Mouse (Mus musculus): ENCODE results near the gene Tmem192.

The Tmem192 gene

DNA sequence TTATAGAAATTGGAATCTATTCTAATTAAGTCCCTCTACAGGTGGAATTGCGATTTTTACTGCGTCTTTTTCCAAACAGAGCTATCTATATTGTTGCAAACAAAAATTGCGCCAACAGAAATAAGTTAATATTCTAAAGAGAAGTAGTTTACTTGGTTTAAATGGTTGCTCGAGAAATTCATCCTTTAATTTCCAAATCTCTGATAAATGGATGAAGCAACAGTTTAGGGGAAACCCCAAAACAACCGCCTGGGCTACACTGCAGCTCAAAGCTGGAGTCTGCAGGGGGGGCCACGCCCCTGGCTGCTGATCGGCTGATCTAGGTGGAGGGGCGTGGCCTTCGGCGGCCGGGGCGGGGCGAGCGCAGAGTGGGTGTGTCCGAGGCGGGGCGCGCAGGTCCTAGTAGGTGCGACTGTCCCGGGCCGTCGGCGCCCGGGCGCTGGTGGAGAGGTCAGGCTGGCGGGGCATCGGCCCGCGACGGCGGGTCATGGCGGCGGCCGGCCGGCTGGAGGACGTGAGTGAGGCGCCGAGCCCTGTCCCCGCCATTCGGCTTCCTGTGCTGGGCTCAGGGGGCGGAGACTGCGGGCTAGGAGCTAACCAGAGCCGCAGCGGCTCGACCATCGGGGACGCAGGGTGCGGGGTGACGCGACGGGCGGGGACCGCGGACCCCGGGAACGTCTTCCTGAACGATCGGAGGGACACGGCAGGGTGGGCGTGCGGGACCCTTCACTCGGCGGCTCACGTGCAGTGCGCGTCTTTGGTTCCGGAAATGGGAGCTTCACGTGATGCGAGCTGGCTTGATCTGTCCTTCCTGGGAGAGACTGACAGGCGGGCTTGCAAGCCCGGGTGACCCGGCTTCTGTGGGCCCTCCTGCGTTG, at the start of gene Tmem192:
Gene Tmem192, plus strand, starts transcription at position 366 of the 878 bp plus-strand sequence.
- peak; percentile 94 for DNase-seq (ENCODE audit: low spot score)

DNA sequence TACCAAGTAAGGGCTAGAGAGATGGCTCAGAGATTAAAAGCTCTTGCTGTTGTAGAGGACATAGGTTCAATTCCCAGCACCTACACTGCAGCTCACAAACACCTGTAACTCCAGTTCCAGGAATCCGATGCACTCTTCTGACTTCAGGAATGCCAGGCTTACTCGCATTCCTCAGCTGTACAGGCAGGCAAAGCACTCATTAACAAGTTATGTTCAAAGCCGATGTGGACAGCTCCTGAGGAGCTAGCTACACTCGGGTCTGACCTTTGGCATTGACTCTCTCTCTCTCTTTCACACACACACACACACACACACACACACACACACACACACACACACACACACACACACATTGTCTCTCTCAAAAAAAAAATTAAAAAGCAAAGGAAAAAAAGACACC, 48.3 kb upstream of the Tmem192 start:
- no peak for DNase-seq (ENCODE audit: low spot score)

DNA sequence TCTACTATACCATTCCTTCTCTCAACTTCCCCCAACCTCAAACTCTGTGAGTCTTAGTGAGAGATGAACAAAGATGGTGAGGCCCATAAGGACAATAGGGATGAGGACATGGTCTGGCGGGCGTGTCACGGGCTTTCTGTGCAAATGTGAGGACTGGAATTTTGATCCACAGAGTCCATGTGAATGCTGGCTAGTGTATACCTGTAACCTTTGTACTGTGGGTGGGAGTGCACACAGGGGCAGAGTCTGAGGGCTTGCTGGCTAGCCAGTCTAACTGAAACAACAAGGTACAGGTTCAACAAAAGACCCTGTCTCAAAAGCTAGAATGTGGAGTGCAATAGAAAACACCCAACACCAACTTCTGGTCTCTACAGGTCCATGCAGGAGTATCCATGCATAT, 46.3 kb upstream of the Tmem192 start:
- no peak for DNase-seq (ENCODE audit: low spot score)

DNA sequence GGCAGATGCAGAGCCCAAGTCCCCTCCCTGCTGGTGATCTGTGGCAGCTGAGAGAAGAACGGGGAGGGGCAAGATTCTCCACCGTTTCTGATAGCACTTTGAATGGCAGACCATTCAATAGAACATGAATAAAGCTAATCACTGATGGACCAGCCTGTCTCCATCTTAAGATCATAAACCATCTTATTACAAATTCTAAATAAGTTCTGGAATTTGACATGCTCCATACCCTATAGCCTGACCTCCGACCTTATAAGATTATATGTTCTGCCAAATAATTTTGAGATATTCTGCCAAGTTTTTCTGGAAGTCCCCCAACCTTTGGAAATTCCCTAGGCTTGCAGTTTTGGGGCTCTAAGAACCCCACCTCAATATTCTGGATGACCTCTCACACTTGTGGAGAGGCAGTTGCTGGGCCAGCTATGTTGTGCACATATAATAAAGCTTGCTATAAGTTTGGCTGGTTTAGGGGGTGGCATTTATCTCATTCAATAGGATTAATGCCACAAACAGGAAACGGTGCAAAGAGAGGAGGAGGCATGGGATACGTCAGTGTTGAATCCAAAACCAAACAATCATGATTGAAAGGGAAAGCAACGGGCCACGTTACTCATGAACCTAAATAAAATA, 45.3 kb upstream of the Tmem192 start:
- DNase-seq (ENCODE audit: low spot score): no peak

DNA sequence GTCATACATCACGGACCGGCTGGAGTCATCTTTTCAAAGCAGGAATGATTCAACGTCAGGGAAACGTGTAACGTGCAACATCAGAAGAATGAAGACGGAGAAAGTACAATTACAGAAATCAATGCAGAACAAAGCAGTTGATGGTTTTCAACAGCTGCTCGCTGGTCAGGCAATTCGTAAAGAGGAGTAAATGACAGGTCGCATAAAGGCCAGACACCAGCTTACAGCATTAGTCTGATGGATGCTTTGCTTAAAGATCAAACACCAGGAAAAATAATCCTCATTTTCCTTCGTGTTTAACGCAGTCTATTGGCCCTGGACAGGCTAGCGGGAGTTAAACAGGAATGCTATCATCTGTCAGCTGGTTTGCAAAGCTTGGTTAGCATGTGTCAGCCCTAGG, 44.8 kb upstream of the Tmem192 start:
- DNase-seq (ENCODE audit: low spot score): no peak

DNA sequence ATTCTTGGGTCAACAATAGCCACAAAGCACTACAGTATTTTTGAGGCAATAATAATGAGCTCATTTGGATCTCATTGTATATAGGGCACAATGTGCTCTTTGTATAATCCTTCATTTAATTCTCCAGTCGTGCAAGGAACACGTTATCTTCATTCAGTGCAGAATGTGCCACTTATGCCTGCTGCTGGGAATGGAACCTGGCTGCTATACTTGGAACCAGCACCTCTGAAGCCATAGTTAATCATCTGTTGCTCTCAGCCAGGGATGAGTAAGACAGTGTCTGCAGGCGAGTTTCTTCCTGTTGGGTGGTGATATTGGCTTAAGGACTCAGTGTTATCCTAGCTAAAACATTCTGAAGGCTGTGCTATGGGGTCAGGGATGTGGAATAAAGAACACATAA, 43.2 kb upstream of the Tmem192 start:
- DNase-seq (ENCODE audit: low spot score): no peak

DNA sequence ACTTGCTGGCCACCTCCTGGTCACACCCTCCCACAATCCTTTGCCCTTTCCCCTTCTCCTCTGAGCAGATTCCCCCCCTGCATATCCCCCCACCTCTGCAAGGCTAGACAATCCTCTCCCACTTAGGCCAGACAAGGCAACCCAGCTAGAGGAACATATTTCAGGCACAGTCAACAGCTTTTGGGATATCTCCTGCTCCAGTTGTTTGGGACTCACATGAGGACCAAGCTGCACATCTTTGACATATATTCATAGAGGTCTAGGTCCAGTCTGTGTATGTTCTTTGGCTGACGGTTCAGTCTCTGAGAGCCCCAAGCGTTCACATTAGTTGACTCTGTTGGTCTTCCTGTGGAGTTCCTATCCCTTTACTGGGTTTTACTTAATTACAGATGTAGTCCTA, 37.0 kb upstream of the Tmem192 start:
- no peak for DNase-seq (ENCODE audit: low spot score)

DNA sequence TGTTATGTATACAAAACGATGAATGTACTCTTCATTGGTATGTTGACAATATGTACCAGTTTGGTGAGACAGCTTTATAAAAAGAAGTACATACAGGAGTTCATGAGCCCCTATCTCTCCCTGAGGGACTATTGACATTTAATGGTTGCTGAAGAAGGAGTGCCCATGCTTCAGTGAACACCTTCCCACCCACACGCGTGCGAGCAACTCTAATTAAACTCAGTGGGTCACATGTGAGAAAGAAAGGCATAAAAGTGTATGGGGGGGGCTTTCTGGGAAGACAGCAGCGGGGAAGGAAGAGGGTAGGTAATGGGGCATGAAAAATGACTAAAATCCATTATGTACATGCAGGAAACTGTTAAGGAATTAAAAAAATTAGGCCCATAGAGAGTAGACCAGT, 30.2 kb upstream of the Tmem192 start:
- DNase-seq (ENCODE audit: low spot score): no peak

DNA sequence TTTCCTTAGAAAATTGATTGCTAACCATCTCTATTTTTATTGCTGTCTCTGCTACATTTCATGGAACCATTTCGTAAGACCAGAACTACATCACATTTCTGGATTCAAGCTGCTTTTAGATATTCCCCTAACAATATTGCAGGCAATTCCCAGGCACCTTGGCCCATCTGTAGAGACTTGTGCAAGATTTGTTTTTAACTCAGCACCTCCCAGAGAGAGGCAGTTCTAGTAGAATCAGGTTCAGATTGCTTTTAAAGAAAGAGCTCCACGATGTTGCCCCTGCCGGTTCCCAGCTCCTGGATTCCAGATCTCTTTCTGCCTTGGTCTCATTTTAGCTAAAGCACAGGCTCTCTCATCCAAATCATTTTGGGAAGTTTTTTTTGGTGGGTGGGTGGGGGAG, 23.7 kb upstream of the Tmem192 start:
- DNase-seq (ENCODE audit: low spot score): no peak

DNA sequence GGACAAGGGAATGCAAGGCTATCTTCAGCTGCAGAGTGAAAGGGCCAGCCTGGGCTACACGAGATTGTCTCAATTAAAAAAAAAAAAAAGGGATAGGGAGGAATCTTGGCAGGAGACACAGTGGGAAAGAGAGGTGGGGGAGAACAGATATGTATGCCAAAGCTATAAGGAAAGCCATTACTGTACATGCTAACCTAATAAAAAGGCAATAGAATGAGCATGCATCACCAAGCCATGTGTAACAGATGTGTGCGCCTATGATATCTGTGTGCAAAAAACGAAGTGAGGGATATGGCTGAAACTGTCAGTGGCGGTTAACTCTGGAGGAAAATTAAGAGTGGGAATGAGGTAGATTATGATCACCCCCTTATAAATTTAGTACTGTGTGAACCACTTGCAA, 21.2 kb upstream of the Tmem192 start:
- no peak for DNase-seq (ENCODE audit: low spot score)

DNA sequence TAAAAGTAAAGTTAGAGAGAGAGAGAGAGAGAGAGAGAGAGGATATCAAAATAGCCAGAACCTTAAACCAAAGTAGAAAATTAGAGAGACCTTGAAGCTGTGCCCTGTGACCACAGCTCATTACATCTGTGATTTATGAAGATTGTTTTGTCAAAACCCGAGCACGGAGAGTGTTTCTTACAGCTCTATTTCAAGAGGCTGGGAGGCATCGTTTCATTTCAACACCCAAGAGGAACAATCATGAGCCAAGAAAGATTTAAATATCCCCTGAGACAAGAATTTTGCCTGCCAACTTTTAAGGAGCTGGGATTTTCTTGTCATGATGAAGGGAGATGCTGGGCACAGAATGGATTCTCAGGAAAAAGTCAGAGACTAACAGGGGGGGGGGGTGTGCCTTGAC, 20.6 kb upstream of the Tmem192 start:
- DNase-seq (ENCODE audit: low spot score): no peak

DNA sequence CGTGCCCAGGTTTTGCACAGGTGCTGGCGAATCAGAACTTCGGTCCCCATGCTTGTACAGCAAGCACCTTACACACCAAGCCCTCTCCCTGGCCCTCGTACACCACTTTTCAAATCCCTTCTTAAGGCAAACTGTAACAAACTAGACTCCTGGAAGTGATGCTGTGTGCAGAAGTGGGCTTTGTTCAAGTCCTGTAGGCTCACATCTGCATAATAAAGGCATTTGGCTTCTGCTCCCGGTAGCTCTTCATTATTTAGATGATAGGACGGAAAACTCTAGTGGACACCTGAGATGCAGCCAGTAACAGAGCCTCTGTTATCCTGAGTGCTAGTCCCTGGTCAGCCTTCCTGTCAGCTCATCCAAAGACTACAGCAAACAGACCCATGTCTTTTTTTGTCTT, 18.0 kb upstream of the Tmem192 start:
- no peak for DNase-seq (ENCODE audit: low spot score)

DNA sequence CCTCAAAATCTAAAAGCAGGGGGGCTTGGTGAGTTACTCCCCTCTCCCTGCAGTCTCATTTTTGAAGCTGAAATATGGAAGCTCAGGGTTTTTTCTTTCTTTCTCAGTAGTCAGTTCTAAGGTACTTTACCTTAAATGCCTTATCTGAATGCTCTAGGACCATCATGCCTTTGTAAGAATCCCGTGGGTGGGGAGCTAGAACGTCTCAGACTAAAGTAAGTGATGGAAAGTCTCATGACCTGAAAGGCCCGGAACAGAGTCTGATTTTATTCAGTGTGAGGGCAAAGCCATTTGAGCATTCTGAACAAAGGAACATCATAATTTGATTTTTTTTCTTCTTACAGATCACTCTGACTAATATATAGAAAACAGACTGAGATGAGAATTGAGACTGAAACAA, 12.0 kb upstream of the Tmem192 start:
- DNase-seq (ENCODE audit: low spot score): no peak

DNA sequence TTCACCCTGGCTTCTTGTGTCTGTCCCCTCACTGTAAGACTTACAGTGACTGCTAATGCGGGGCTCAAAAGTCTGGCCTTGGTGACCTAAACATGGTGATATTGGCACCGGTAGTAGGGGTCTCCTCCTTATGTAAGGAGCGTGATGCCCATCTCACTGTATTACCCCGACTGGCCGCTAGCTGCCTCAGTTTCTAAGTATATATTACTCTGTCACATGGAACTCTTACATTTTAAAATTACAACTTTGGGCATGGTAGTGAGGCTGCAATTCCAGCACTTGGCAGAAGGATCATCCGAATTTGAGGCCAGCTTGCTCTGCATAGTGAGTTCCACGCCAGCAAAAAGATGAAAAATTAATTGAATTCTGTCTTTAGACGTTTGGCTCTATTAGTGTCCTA, 6.0 kb upstream of the Tmem192 start:
- DNase-seq (ENCODE audit: low spot score): no peak

DNA sequence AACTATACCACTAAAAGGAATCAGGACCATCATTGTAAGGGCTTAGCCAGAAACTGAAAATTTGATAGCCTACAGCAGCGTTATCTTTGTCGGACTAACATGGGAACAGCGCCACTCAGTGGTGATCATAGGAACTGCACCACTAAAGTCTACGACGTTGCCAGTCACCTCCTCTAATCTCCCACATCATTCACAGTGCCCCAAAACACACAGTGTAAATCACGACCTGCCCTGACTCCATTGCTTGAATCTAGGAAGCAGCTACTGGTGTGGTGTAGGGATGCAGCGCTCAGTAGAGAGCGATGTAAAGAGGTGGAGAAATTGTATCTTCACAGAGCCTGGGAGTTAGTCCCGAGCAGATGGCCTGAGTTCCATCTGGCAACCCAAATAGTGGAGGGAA, 5.5 kb upstream of the Tmem192 start:
- peak; percentile 61 for DNase-seq (ENCODE audit: low spot score)

DNA sequence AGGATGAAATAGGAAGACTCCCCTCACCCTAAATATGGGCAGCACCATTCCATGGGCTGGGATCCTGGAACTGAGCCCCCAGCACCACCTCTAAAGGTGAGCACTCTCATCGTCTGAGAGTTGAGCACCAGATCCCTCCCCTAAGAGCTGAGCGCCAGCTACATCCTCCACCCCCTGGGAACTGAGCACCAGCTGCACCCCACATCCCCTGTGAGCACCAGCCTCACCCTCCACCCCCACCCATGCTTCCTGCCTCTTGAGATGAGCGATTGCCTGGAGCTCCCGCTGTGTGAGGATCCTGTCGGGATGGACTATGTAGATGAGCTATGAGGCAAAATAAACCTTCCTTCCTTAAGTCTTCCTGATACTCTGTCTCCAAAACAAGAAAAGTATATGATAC, 4.0 kb upstream of the Tmem192 start:
- DNase-seq (ENCODE audit: low spot score): no peak

DNA sequence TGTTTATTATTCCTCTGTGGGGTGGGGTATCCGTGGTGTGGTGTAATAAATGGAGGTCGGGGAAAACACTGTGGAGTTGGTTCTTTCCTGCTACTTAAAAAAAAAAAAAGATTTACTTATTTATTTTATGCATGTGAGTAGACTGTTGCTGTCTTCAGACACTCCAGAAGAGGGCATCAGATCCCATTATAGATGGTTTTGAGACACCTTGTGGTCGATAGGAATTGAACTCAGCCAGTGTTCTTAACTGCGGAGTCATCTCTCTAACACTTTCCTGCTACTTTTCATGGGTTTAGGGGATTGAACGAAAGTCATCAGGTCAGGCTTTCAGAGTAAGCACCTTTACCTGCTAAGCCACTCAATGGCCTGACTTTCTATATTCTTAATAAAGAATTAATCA, 2.2 kb upstream of the Tmem192 start:
- peak; percentile 21 for DNase-seq (ENCODE audit: low spot score)

DNA sequence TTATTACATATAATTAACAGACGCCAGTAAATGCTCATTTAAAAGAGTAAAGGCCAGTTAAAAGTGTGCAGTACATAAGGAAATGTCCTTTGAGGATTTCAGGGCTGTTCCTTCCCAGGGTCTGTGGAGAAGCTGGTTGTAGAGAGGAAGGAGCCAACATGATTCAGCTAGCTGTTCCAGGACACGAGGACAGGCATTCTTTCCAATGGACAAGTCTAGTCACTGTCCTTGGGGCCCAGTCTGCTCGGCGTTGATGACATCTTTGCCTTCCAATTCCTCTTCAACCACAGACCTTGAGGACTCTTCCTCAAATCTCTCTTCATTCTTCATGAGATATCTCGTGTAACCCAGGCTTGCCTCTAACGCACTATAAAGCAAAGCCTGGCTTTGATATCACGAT, 1.4 kb upstream of the Tmem192 start:
- no peak for DNase-seq (ENCODE audit: low spot score)

DNA sequence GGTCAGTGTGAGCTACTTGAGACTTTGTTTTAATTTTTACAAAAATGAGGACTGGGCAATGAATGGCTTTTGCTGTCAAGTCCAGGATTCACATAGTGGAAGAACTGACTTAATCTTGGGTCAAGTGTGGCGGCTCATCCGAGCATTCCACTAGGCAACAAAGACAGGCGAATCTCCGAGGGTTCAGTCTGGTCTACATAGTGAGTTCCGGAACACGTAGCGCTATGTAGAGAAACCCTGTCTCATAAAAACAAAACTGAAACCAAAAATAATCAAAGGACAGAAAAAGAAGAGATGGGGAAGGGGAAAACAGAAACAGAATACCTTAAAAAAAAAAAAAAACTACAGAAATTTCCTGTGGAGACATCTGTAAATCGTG, 555 bp upstream of the Tmem192 start:
- DNase-seq (ENCODE audit: low spot score): peak; percentile 52

DNA sequence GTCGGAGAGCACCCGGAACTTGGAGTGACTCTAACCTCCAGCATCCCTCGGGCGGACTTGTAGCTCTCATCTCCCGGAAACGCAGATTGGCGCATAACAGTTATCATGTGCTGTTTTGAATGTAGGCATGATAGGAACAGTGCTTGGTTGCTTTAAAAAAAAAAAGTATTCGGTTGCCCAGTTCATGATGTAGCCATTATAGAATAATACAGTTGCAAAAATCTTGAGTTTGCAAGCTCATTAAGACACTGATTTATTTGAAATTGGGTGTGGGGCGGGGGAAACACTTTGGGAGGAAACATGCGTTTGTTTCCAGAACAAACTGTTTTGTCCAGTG, 681 bp downstream of the Tmem192 start:
- DNase-seq (ENCODE audit: low spot score): no peak

DNA sequence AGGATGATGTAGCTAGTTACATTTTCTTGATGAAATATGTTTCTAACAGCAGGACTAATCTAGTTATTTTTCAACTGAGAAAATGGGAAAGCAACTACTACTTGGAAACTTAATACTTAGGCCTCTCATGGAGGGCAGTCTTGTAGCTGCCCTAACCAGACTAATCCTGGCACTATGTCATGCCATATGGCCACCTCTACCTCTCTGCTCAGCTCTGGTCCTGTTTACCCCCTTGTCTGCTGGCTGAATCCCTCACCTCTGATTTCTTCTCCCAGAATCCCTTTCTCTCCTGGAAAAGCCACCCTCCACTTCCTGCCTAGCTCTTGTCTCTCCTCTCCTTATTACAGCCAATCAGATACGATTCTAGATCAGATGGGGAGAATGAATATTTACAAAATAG, 1.4 kb downstream of the Tmem192 start:
- peak; percentile 13 for DNase-seq (ENCODE audit: low spot score)

DNA sequence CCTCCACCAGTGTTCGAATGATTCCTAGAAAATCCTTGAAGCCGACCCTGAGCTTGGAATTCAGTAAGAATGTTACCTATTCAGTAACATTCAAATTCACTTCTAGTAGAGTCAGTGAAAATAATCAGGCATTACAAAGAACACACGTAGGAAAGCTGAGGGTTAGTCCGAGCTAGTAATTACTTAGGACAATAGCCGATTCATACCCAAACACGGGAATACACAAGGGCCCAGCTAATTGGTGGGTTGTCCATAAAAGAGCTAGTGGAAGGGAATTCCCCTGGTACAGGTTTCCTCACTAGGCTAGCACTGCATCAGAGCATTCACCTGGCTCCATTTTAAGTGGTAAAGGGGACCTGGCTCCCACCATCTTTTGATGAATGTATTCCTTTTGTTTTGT, 5.1 kb downstream of the Tmem192 start:
- no peak for DNase-seq (ENCODE audit: low spot score)

DNA sequence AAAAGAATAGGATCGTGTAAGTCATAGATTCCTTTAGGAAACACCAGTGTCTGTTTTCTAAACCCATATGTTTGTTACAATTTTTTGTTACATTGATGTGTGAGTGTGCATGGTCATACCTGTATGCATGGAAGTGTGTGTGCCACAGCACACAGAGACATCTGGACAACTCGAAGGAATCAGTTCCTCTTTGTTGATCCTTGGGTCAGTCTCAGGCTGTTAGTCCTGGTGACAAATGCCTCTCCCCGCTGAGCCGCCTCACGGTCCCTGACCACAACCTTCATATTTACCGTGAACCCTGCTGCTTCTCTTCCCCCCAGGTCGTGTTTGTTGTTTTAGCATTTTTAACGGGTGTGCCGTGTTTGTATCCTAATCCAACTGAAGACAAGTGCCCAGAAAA, 12.0 kb downstream of the Tmem192 start:
- no peak for DNase-seq (ENCODE audit: low spot score)

DNA sequence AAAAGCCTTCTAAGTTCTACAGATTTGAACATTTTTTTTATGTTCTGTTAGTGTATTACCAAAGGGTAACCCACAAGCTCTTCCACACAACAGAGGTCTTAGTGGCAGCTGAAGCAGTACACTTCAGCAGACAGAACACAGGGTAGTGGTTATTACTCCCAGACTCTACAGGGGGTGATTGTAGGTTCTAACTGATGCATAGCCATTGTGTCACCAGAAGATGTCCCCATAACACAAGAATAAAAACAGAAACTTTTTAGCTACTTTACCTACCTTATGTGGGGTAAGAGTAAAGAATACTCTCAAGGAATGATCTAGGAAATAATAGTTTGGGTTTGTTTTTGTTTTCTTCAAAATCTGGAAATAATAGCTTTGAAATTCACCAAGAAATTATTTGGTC, 15.9 kb downstream of the Tmem192 start:
- no peak for DNase-seq (ENCODE audit: low spot score)
